Comparison of ENCODE assay signal across 8 mouse cellular contexts in the genomic region with DNA sequence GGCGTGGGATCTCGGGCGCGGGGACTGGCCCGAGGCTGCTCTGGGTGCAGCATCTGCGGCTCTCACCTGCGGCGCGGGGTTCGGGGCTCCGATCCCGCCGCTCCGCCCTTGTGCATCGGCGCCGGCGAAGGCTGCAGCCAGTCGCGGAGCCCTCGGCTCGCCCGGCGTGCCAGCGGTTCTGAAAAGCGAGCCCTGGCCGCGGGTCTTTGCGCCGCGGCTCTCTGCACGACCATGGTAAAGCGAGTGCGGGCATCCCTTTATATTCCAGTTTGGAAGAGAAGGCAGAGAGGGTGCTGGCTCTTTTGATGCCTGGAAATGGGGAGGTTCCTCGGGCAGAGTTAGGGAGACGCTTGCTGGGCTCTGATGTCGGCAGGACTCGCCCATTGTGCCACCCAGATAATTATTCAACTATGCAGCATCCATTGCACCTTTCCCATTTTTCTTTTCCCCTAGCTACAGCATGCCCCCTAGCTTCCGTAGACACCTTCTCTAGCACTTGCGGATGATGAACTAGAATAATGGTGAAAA. TPM values are rescaled to one million over a fixed set of nuclear protein-coding genes. Genes with fewer than 3 reads are reported as not detected.
DNase-seq lines count a peak whose midpoint lies in the region; ATAC-seq lines count a peak whose summit lies in the region.

No protein-coding gene starts in this region.

- peak; percentile 12 for ATAC-seq in embryonic facial prominence, embryonic 11.5 days (replicated peaks; ENCODE audit: insufficient number of reproducible peaks, low FRiP score, low TSS enrichment, low read depth)
- peak; percentile 7; the same call in 1 of the 2 replicates for ATAC-seq in heart, embryonic 15.5 days (replicated peaks; ENCODE audit: insufficient number of reproducible peaks, insufficient read depth, low FRiP score, low read depth)
- no peak for ATAC-seq in liver, embryonic 15.5 days (ENCODE audit: insufficient read depth)

- H3K4me2 ChIP-seq in embryonic facial prominence, embryonic 11.5 days (ENCODE audit: low read depth, low read length): peak overlapping the region; percentile 69
- H3K4me2 ChIP-seq in heart, embryonic 15.5 days: peak overlapping the region; percentile 97
- H3K4me2 ChIP-seq in liver, embryonic 15.5 days: peak overlapping the region; percentile 99

- under 1% methylated on average over 40 of the region's 40 CpGs for WGBS in embryonic facial prominence, embryonic 11.5 days
- WGBS in heart, embryonic 15.5 days: under 1% methylated on average over 37 of the region's 40 CpGs
- WGBS in liver, embryonic 15.5 days (ENCODE audit: insufficient replicate concordance): under 1% methylated on average over 40 of the region's 40 CpGs

- H3K4me3 ChIP-seq in embryonic facial prominence, embryonic 11.5 days (ENCODE audit: low read depth, low read length): peak overlapping the region; percentile 85
- H3K4me3 ChIP-seq in heart, embryonic 15.5 days: peak overlapping the region; percentile 88
- H3K4me3 ChIP-seq in liver, embryonic 15.5 days (replicated peaks): peak overlapping the region; percentile 80

- no peaks in the 10 kb centered on the region for H3K27me3 ChIP-seq in embryonic facial prominence, embryonic 11.5 days (ENCODE audit: control insufficient read depth, insufficient read depth, low read length)
- no peaks in the 10 kb centered on the region for H3K27me3 ChIP-seq in heart, embryonic 15.5 days
- peaks cover 30% of the 10 kb centered on the region for H3K27me3 ChIP-seq in liver, embryonic 15.5 days

- peak overlapping the region; percentile 90 for H3K9ac ChIP-seq in embryonic facial prominence, embryonic 11.5 days (replicated peaks; ENCODE audit: low read length)
- H3K9ac ChIP-seq in heart, embryonic 15.5 days: peak overlapping the region; percentile 84
- H3K9ac ChIP-seq in liver, embryonic 15.5 days: peak overlapping the region; percentile 54

- DNase-seq in CD4-positive helper T cell, adult 2 months (ENCODE audit: low read depth, low spot score): peak; percentile 35
- DNase-seq in adrenal gland, adult 8-10 months: peak; percentile 12
- DNase-seq in embryonic facial prominence, embryonic 11.5 days (ENCODE audit: low spot score): peak; percentile 59
- DNase-seq in kidney, postnatal 25 days: peak; percentile 17 to 41
- DNase-seq in ovary, adult 18-20 months (ENCODE audit: low spot score): peak; percentile 7
- peak; percentile 15 for DNase-seq in thymus, postnatal 0 days (ENCODE audit: low spot score)

- no peaks in the 10 kb centered on the region for H3K36me3 ChIP-seq in embryonic facial prominence, embryonic 11.5 days (replicated peaks; ENCODE audit: control insufficient read depth, insufficient read depth, low read depth, low read length)
- no peaks in the 10 kb centered on the region for H3K36me3 ChIP-seq in heart, embryonic 15.5 days
- H3K36me3 ChIP-seq in liver, embryonic 15.5 days (replicated peaks): no peaks in the 10 kb centered on the region

- H3K4me1 ChIP-seq in embryonic facial prominence, embryonic 11.5 days (ENCODE audit: control insufficient read depth, insufficient read depth, low read length): no peaks in the 10 kb centered on the region
- H3K4me1 ChIP-seq in heart, embryonic 15.5 days (replicated peaks): peaks cover 25% of the 10 kb centered on the region
- H3K4me1 ChIP-seq in liver, embryonic 15.5 days (replicated peaks): peaks cover 34% of the 10 kb centered on the region

- peak overlapping the region; percentile 89 for H3K27ac ChIP-seq in embryonic facial prominence, embryonic 11.5 days (replicated peaks; ENCODE audit: low read depth, low read length)
- H3K27ac ChIP-seq in heart, embryonic 15.5 days: peak overlapping the region; percentile 93
- no peak overlapping the region for H3K27ac ChIP-seq in liver, embryonic 15.5 days (replicated peaks)

- H3K9me3 ChIP-seq in embryonic facial prominence, embryonic 11.5 days (replicated peaks; ENCODE audit: control insufficient read depth, low read length): no peaks in the 10 kb centered on the region
- H3K9me3 ChIP-seq in heart, embryonic 15.5 days (replicated peaks): no peaks in the 10 kb centered on the region
- H3K9me3 ChIP-seq in liver, embryonic 15.5 days (replicated peaks): no peaks in the 10 kb centered on the region

RNA-seq across cellular contexts. Expression of gene Wasf1, which starts 1.1 kb away (rescaled TPM):
- total RNA-seq in adrenal gland, adult 8-10 months (2022): 1 to 10 TPM; 4.1 to 6.9 (median 5.2) TPM
- 29.7 and 32.9 TPM in 2 replicates for polyA plus RNA-seq in embryonic facial prominence, embryonic 11.5 days (2014; fragmentation: Nextera tagmentation; extraction: Ambion mirVana)
- polyA plus RNA-seq in heart, embryonic 15.5 days (2015; fragmentation: Nextera tagmentation; extraction: Ambion mirVana): 9.6 and 10.5 TPM in 2 replicates
- 0.68 and 0.71 TPM in 2 replicates for polyA plus RNA-seq in liver, embryonic 15.5 days (2015; fragmentation: Nextera tagmentation; extraction: Ambion mirVana)
- polyA plus RNA-seq in thymus, postnatal 0 days (2015; fragmentation: Nextera tagmentation; extraction: Ambion mirVana): 1.5 and 1.6 TPM in 2 replicates

RNA-seq across cellular contexts. Expression of gene Cdc40, which starts 1.2 kb away (rescaled TPM):
- 10 to 100 TPM; 27.0 to 33.0 (median 28.7) TPM for total RNA-seq in adrenal gland, adult 8-10 months (2022)
- polyA plus RNA-seq in embryonic facial prominence, embryonic 11.5 days (2014; fragmentation: Nextera tagmentation; extraction: Ambion mirVana): 41.5 and 44.8 TPM in 2 replicates
- 22.0 and 25.0 TPM in 2 replicates for polyA plus RNA-seq in heart, embryonic 15.5 days (2015; fragmentation: Nextera tagmentation; extraction: Ambion mirVana)
- 12.6 and 13.4 TPM in 2 replicates for polyA plus RNA-seq in liver, embryonic 15.5 days (2015; fragmentation: Nextera tagmentation; extraction: Ambion mirVana)
- polyA plus RNA-seq in thymus, postnatal 0 days (2015; fragmentation: Nextera tagmentation; extraction: Ambion mirVana): 35.8 and 37.0 TPM in 2 replicates

Comparison
In these comparisons a context has a peak if more than half of its experiments do, and no peak if none do; other contexts are left out.
1. DNase-seq: peak in every context shown above with its lines; median percentile 59 in embryonic facial prominence, embryonic 11.5 days; 35 in CD4-positive helper T cell, adult 2 months; 29 in kidney, postnatal 25 days; 15 in thymus, postnatal 0 days; 12 in adrenal gland, adult 8-10 months; 7 in ovary, adult 18-20 months.